19 mouse cellular contexts compared by ENCODE assay signal in the genomic region with DNA sequence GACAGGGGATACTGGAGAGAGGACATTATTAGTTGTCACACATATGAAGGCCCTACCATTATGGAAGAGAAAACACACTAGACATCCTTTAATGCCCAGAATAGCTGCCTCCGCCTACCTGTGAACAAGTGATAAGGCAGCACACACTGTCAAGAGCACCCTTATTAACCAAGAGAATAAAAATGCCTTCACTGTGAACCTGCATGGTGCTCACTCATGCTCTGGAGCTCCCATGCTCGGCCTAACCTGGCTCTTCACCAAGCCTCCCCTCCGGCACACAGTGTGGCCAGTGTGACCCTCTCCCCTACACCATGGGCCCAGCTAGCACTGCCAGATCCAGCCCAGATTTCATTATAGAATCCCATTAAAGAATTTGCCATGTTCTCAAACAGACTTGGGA.
"Had no signal": no experiment of that assay in that cellular context is flagged by ENCODE, and none has a peak within 500 bp of the region (broad histone marks: within the 10 kb centered on the region; RNA-seq: fewer than 3 reads in every experiment).

No protein-coding gene starts in this region.

- ATAC-seq: intestine, postnatal 0 days; lung, postnatal 0 days; midbrain, embryonic 15.5 days had no signal

- H3K9ac ChIP-seq: liver, embryonic 13.5 days; lung, embryonic 14.5 days; midbrain, embryonic 12.5 days; midbrain, embryonic 15.5 days; neural tube, embryonic 12.5 days; neural tube, embryonic 15.5 days; stomach, embryonic 15.5 days had no signal

- H3K4me1 ChIP-seq: liver, embryonic 13.5 days had no signal

- H3K36me3 ChIP-seq: liver, embryonic 13.5 days; midbrain, embryonic 12.5 days; midbrain, embryonic 15.5 days; neural tube, embryonic 12.5 days; neural tube, embryonic 15.5 days; stomach, embryonic 15.5 days had no signal

- H3K27ac ChIP-seq: liver, embryonic 13.5 days; macrophage; midbrain, embryonic 12.5 days; midbrain, embryonic 15.5 days; neural tube, embryonic 12.5 days; neural tube, embryonic 15.5 days; stomach, embryonic 15.5 days had no signal

- H3K9me3 ChIP-seq: liver, embryonic 13.5 days; midbrain, embryonic 12.5 days; midbrain, embryonic 15.5 days; neural tube, embryonic 12.5 days; neural tube, embryonic 15.5 days; stomach, embryonic 15.5 days had no signal

- H3K4me2 ChIP-seq: liver, embryonic 13.5 days; lung, embryonic 14.5 days; midbrain, embryonic 12.5 days; midbrain, embryonic 15.5 days; neural tube, embryonic 12.5 days; neural tube, embryonic 15.5 days; stomach, embryonic 15.5 days had no signal

- H3K4me3 ChIP-seq: liver, embryonic 13.5 days; midbrain, embryonic 12.5 days; midbrain, embryonic 15.5 days; neural tube, embryonic 12.5 days; neural tube, embryonic 15.5 days; stomach, embryonic 15.5 days had no signal

- H3K27me3 ChIP-seq: liver, embryonic 13.5 days; midbrain, embryonic 12.5 days; midbrain, embryonic 15.5 days; neural tube, embryonic 12.5 days; neural tube, embryonic 15.5 days; stomach, embryonic 15.5 days had no signal

- DNase-seq: kidney, adult 2 months; kidney, postnatal 14 days; kidney, postnatal 4 days; left cerebral cortex, postnatal 4 days; liver, embryonic 13.5 days; lung, embryonic 14.5 days; right cerebral cortex, adult 18-20 months; right cerebral cortex, postnatal 14 days; right cerebral cortex, postnatal 4 days; thymus, adult 18-20 months; thymus, postnatal 36 days had no signal
